In genomic region chr4:116596379-116596778, GRCm38 (mm10) we compare ENCODE assay signal across 8 mouse cellular contexts. TPM values are rescaled to one million over a fixed set of nuclear protein-coding genes. Genes with fewer than 3 reads are reported as not detected.
DNase-seq lines count a peak whose midpoint lies in the region; ATAC-seq and TF ChIP-seq lines count a peak whose summit lies in the region.

TSS of gene Ccdc17 (plus strand) at chr4:116596654.

- no peaks in the 10 kb centered on the region for H3K9me3 ChIP-seq in hindbrain, embryonic 12.5 days (replicated peaks)
- no peaks in the 10 kb centered on the region for H3K9me3 ChIP-seq in liver, embryonic 16.5 days (replicated peaks; ENCODE audit: control insufficient read depth, low read length)
- H3K9me3 ChIP-seq in stomach, postnatal 0 days (ENCODE audit: control insufficient read depth, low read length) = no peaks in the 10 kb centered on the region

- WGBS in kidney, adult 2 months = 18% methylated on average over 5 of the region's 5 CpGs
- 10% methylated on average over 5 of the region's 5 CpGs for WGBS in cerebellum, adult 2 months
- WGBS in hindbrain, embryonic 12.5 days = 30% methylated on average over 5 of the region's 5 CpGs
- WGBS in liver, embryonic 16.5 days (ENCODE audit: insufficient replicate concordance) = 30% methylated on average over 5 of the region's 5 CpGs
- 22% methylated on average over 5 of the region's 5 CpGs for WGBS in stomach, postnatal 0 days

- H3K9ac ChIP-seq in hindbrain, embryonic 12.5 days = peak within 1 kb of the TSS; percentile 74
- H3K9ac ChIP-seq in liver, embryonic 16.5 days (ENCODE audit: low read depth, low read length) = peak within 1 kb of the TSS; percentile 72
- H3K9ac ChIP-seq in stomach, postnatal 0 days (ENCODE audit: low read length) = peak within 1 kb of the TSS; percentile 79

- H3K27ac ChIP-seq in kidney, adult 2 months (ENCODE audit: insufficient read depth, low read depth, low read length) = peak within 1 kb of the TSS; percentile 83
- peak within 1 kb of the TSS; percentile 61 for H3K27ac ChIP-seq in cerebellum, adult 2 months (ENCODE audit: insufficient read depth, low read length)
- H3K27ac ChIP-seq in hindbrain, embryonic 12.5 days = peak within 1 kb of the TSS; percentile 80
- peak within 1 kb of the TSS; percentile 69 for H3K27ac ChIP-seq in liver, embryonic 16.5 days (ENCODE audit: low read length)
- peak within 1 kb of the TSS; percentile 90 for H3K27ac ChIP-seq in stomach, postnatal 0 days (replicated peaks)

- peaks cover 6% of the 10 kb centered on the region; the same call in 1 of the 2 replicates for H3K4me1 ChIP-seq in kidney, adult 2 months (ENCODE audit: control insufficient read depth, insufficient read depth, low read length)
- peaks cover 4% of the 10 kb centered on the region; the same call in 1 of the 2 replicates for H3K4me1 ChIP-seq in cerebellum, adult 2 months (ENCODE audit: control insufficient read depth, insufficient read depth, low read length)
- peaks cover 22% of the 10 kb centered on the region for H3K4me1 ChIP-seq in hindbrain, embryonic 12.5 days
- peaks cover 16% of the 10 kb centered on the region for H3K4me1 ChIP-seq in liver, embryonic 16.5 days (ENCODE audit: control insufficient read depth, low read depth, low read length)
- 0 out of 2 replicates have a peak, but pooled peaks cover 5% of the 10 kb centered on the region for H3K4me1 ChIP-seq in stomach, postnatal 0 days (replicated peaks; ENCODE audit: control insufficient read depth, insufficient read depth)

- no peaks in the 10 kb centered on the region for H3K27me3 ChIP-seq in kidney, adult 2 months (replicated peaks; ENCODE audit: control insufficient read depth, insufficient read depth, low read length)
- H3K27me3 ChIP-seq in cerebellum, adult 2 months (ENCODE audit: control insufficient read depth, insufficient read depth, low read length) = no peaks in the 10 kb centered on the region
- no peaks in the 10 kb centered on the region for H3K27me3 ChIP-seq in hindbrain, embryonic 12.5 days
- H3K27me3 ChIP-seq in liver, embryonic 16.5 days (ENCODE audit: control insufficient read depth, insufficient read depth, low read depth, low read length) = no peaks in the 10 kb centered on the region
- no peaks in the 10 kb centered on the region for H3K27me3 ChIP-seq in stomach, postnatal 0 days (ENCODE audit: control insufficient read depth, insufficient read depth, low read length)

- peak within 1 kb of the TSS; percentile 91 for H3K4me3 ChIP-seq in kidney, adult 2 months (ENCODE audit: insufficient read depth, low read depth, low read length)
- peak within 1 kb of the TSS; percentile 90 for H3K4me3 ChIP-seq in cerebellum, adult 2 months (replicated peaks; ENCODE audit: insufficient read depth, low read depth, low read length)
- H3K4me3 ChIP-seq in hindbrain, embryonic 12.5 days = peak within 1 kb of the TSS; percentile 59
- H3K4me3 ChIP-seq in liver, embryonic 16.5 days (ENCODE audit: low read depth, low read length) = peak within 1 kb of the TSS; percentile 76
- peak within 1 kb of the TSS; percentile 61 for H3K4me3 ChIP-seq in stomach, postnatal 0 days (ENCODE audit: low read depth, low read length)

- peaks cover 12% of the 10 kb centered on the region for H3K36me3 ChIP-seq in kidney, adult 2 months (ENCODE audit: control insufficient read depth, insufficient read depth, low read length)
- peaks cover 45% of the 10 kb centered on the region for H3K36me3 ChIP-seq in hindbrain, embryonic 12.5 days
- peaks cover 19% of the 10 kb centered on the region for H3K36me3 ChIP-seq in liver, embryonic 16.5 days (ENCODE audit: control insufficient read depth, insufficient read depth)
- peaks cover 19% of the 10 kb centered on the region for H3K36me3 ChIP-seq in stomach, postnatal 0 days (ENCODE audit: control insufficient read depth, insufficient read depth, low read length)

- H3K4me2 ChIP-seq in hindbrain, embryonic 12.5 days (replicated peaks) = peak within 1 kb of the TSS; percentile 86
- peak within 1 kb of the TSS; percentile 93 for H3K4me2 ChIP-seq in liver, embryonic 16.5 days (ENCODE audit: low read depth, low read length)
- peak within 1 kb of the TSS; percentile 98 for H3K4me2 ChIP-seq in stomach, postnatal 0 days (replicated peaks; ENCODE audit: low read depth)

- no peak for TF ChIP-seq CTCF in kidney, adult 2 months (conservative IDR thresholded peaks at IDR 0.05; ENCODE audit: insufficient read depth, insufficient read length, low read depth, low read length)
- no peak for TF ChIP-seq CTCF in cerebellum, adult 2 months (IDR thresholded peaks at IDR 0.05; ENCODE audit: borderline replicate concordance, insufficient read depth, low read depth, low read length)
- no peak for TF ChIP-seq CTCF in stomach, postnatal 0 days (IDR thresholded peaks at IDR 0.05; ENCODE audit: low read depth)

- TF ChIP-seq EP300 in stomach, postnatal 0 days (optimal IDR thresholded peaks at IDR 0.05) = no peak

- peak; percentile 28 for DNase-seq in kidney, adult 2 months
- DNase-seq in kidney, adult 8-10 months = no peak
- DNase-seq in cerebellum, adult 2 months = peak; percentile 27 to 35
- DNase-seq in stomach, postnatal 0 days (ENCODE audit: low spot score) = peak; percentile 66
- no peak for DNase-seq in right cerebral cortex, postnatal 25 days
- no peak for DNase-seq in gastrocnemius, adult 8-10 months (ENCODE audit: low spot score in 2 of 2)

- ATAC-seq in hindbrain, embryonic 12.5 days (ENCODE audit: low FRiP score) = no peak
- ATAC-seq in liver, embryonic 16.5 days (ENCODE audit: low read depth) = no peak
- ATAC-seq in stomach, postnatal 0 days (ENCODE audit: low FRiP score, low TSS enrichment) = peak; percentile 53; the same call in 1 of the 2 replicates

- no peak for TF ChIP-seq POLR2A in kidney, adult 2 months (IDR thresholded peaks at IDR 0.05; ENCODE audit: low read depth, low read length)
- TF ChIP-seq POLR2A in cerebellum, adult 2 months (IDR thresholded peaks at IDR 0.05; ENCODE audit: borderline replicate concordance, insufficient read depth, low read length) = no peak

RNA-seq across cellular contexts. Expression of gene Ccdc17, which starts in this region (rescaled TPM):
- 9.1 and 10.4 TPM in 2 replicates for polyA plus RNA-seq in kidney, adult 2 months (2012; rRNA removed)
- 5.9 and 6.6 TPM in 2 replicates for polyA plus RNA-seq in cerebellum, adult 2 months (2012; rRNA removed)
- polyA plus RNA-seq in hindbrain, embryonic 12.5 days (2016; fragmentation: Nextera tagmentation; extraction: Ambion mirVana) = 3.8 and 4.8 TPM in 2 replicates
- polyA plus RNA-seq in liver, embryonic 16.5 days (2015; fragmentation: Nextera tagmentation; extraction: Ambion mirVana) = 2.2 and 2.4 TPM in 2 replicates
- 4.7 and 5.3 TPM in 2 replicates for polyA plus RNA-seq in stomach, postnatal 0 days (2015; fragmentation: Nextera tagmentation; extraction: Ambion mirVana)
- 1 to 10 TPM; 1.1 to 2.4 (median 1.3) TPM for total RNA-seq in gastrocnemius, adult 8-10 months (2022)

Comparison
In these comparisons a context has a peak if more than half of its experiments do, and no peak if none do; other contexts are left out.
1. DNase-seq: peak in kidney, adult 2 months (single experiment), cerebellum, adult 2 months (2 of 2) and stomach, postnatal 0 days (single experiment); none in kidney, adult 8-10 months (0 of 2), right cerebral cortex, postnatal 25 days (single experiment) and gastrocnemius, adult 8-10 months (0 of 2).
2. Peak in every context shown above with its lines, with median percentiles within 50 percentile points of each other: H3K27ac ChIP-seq, H3K4me3 ChIP-seq, H3K4me2 ChIP-seq and H3K9ac ChIP-seq.